Mouse (Mus musculus): ENCODE results near the gene Gadd45b.
A peak's percentile ranks its signal among the peaks of the same experiment; 100 is the strongest.

GRCm38 (mm10) chr10:80955536-80955935 is 25.7 kb downstream of the Gadd45b start:
- TF ChIP-seq CTCF (IDR thresholded peaks at IDR 0.05; ENCODE audit: low read depth): peak; percentile 87
- no peak for TF ChIP-seq EP300 (IDR thresholded peaks at IDR 0.05; ENCODE audit: low read depth)
